Mouse (Mus musculus): ENCODE measurements around the gene Mras. TPM values are rescaled to one million over a fixed set of nuclear protein-coding genes. Genes with fewer than 3 reads are reported as not detected.

The Mras gene
- polyA plus RNA-seq, 1 experiment from 2014 or later, result 57.9 TPM

DNA sequence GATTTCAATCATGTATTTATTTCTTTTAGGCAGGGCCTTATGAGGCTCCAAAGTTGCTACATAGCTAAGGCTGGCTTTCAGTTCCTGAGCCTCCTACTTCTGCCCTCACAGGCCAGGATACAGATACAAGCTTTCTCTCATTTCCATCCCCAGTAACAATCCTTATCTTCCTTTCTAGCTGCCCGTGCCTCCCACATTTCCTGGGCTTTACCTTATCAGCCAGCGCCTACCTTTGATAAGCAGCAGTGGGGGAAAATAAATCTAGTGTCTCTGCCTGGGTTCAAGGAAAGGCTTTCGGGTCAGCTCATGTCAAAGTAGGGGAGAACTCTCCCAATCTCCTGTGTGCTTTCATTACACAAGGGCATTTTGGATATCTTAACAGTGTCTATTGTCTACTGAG is 95.6 kb downstream of the Mras start:
- Histone ChIP-seq H3K4me3 (ENCODE audit: low read depth, low read length) (no peak overlapping the region), H3K9me3 (ENCODE audit: control insufficient read depth, low read length) (no peaks in the 10 kb centered on the region), H3K9ac (replicated peaks; ENCODE audit: low read depth, low read length) (no peak overlapping the region), H3K4me1 (ENCODE audit: control insufficient read depth, insufficient read depth, low read length) (no peaks in the 10 kb centered on the region), H3K36me3 (ENCODE audit: control insufficient read depth, insufficient read depth, low read length) (no peaks in the 10 kb centered on the region), H3K4me2 (ENCODE audit: low read depth, low read length) (no peak overlapping the region), H3K27ac (ENCODE audit: low read depth, low read length) (no peak overlapping the region), H3K27me3 (ENCODE audit: control insufficient read depth, insufficient read depth, low read length) (no peaks in the 10 kb centered on the region)
- WGBS, result 86% methylated on average over 3 of the region's 3 CpGs
- ATAC-seq (ENCODE audit: low read depth), result no peak

DNA sequence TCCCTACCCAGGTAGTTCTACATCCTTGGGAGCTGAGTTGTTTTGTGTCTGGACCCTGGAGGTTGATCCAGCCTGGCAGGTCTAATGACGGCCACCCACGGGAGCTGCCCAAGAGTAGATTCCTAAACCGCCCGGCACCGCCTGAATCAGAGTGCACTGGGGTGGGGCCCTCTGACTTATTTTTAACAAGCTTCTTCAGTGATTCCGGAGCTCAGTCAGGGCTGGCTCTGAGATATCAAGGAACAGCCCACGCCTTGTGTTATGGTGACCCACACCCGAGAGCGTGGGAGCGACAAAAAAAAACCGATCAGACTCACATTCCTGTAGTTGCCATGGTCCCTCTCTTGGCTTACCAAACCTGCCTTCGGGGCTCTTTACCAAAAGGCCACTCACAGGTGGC is 97.1 kb downstream of the Mras start:
- Histone ChIP-seq H3K4me3 (ENCODE audit: low read depth, low read length) (no peak overlapping the region), H3K27ac (ENCODE audit: low read depth, low read length) (no peak overlapping the region), H3K27me3 (ENCODE audit: control insufficient read depth, insufficient read depth, low read length) (no peaks in the 10 kb centered on the region), H3K4me2 (ENCODE audit: low read depth, low read length) (no peak overlapping the region), H3K36me3 (ENCODE audit: control insufficient read depth, insufficient read depth, low read length) (no peaks in the 10 kb centered on the region), H3K4me1 (ENCODE audit: control insufficient read depth, insufficient read depth, low read length) (no peaks in the 10 kb centered on the region), H3K9ac (replicated peaks; ENCODE audit: low read depth, low read length) (no peak overlapping the region), H3K9me3 (ENCODE audit: control insufficient read depth, low read length) (no peaks in the 10 kb centered on the region)
- no peak for ATAC-seq (ENCODE audit: low read depth)
- WGBS, result 78% methylated on average over 12 of the region's 12 CpGs

DNA sequence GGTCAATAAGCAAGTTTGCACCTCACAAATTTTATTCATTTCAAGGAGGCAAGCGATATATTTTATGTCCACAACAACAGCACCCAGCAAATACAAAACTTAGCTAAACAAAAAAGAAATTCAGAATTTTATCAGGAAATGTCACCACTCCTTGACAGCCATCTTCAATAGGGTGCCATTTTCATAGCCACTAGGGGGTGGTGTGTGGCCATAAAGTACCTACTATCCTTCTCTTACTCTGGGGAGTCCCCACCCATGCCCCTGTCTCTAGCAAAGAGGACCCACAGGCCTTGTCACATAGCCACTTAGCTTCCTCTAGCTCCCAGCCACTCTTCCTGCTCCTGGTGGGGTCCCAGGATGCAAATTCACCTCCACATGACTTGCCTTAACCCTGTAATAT is 98.0 kb downstream of the Mras start:
- Histone ChIP-seq H3K27me3 (ENCODE audit: control insufficient read depth, insufficient read depth, low read length) (no peaks in the 10 kb centered on the region), H3K4me1 (ENCODE audit: control insufficient read depth, insufficient read depth, low read length) (no peaks in the 10 kb centered on the region), H3K9me3 (ENCODE audit: control insufficient read depth, low read length) (no peaks in the 10 kb centered on the region), H3K36me3 (ENCODE audit: control insufficient read depth, insufficient read depth, low read length) (no peaks in the 10 kb centered on the region), H3K9ac (replicated peaks; ENCODE audit: low read depth, low read length) (no peak overlapping the region), H3K4me2 (ENCODE audit: low read depth, low read length) (no peak overlapping the region), H3K27ac (ENCODE audit: low read depth, low read length) (no peak overlapping the region), H3K4me3 (ENCODE audit: low read depth, low read length) (no peak overlapping the region)
- ATAC-seq (ENCODE audit: low read depth), result no peak
- WGBS, result 92% methylated on average over 1 of the region's 1 CpGs

DNA sequence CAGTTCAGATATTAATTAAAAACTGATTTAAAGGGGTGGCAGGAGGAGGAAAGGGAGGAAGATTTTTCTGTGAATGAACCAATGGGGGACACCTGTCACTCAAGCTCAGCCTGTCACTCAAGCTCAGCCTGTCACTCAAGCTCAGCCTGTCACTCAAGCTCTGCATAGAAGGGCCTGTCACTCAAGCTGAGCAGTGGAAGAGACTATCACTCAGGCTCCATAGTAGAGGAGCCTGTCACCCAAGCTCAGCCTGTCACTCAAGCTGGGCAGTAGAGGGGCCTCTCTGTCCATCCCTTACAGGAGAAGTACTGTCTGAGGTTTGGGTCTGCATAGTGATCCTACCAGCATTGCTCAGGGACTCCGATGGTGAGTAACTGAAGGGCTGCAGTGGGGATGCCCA is 98.9 kb downstream of the Mras start:
- WGBS, result 93% methylated on average over 1 of the region's 1 CpGs
- no peaks in the 10 kb centered on the region for H3K9me3 ChIP-seq (ENCODE audit: control insufficient read depth, low read length)
- H3K4me1 ChIP-seq (ENCODE audit: control insufficient read depth, insufficient read depth, low read length), result no peaks in the 10 kb centered on the region
- no peak overlapping the region for H3K27ac ChIP-seq (ENCODE audit: low read depth, low read length)
- H3K27me3 ChIP-seq (ENCODE audit: control insufficient read depth, insufficient read depth, low read length), result no peaks in the 10 kb centered on the region
- H3K9ac ChIP-seq (replicated peaks; ENCODE audit: low read depth, low read length), result no peak overlapping the region
- H3K4me2 ChIP-seq (ENCODE audit: low read depth, low read length), result no peak overlapping the region
- H3K4me3 ChIP-seq (ENCODE audit: low read depth, low read length), result no peak overlapping the region
- ATAC-seq (ENCODE audit: low read depth), result no peak
- no peaks in the 10 kb centered on the region for H3K36me3 ChIP-seq (ENCODE audit: control insufficient read depth, insufficient read depth, low read length)

DNA sequence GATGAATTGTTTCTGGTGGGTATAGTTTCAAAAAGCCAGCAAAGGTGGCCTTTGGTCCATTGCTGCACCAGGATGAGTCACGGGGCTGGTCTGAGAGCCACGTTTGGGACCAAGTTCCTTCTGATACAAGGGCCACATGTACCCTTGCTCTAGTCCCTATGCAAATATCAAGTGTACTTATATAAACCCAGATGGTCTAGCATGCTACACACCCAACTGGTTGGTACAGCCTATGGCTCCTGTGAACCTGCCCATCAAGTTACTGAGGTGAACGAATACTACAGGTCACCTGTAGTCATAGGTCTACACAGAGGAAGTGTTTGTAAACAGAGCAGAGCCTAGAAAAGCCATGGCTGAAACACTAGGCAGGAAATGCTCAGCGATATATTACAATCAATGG is 100.6 kb downstream of the Mras start:
- no peak for ATAC-seq (ENCODE audit: low read depth)
- no peak overlapping the region for H3K4me3 ChIP-seq (ENCODE audit: low read depth, low read length)
- no peak overlapping the region for H3K4me2 ChIP-seq (ENCODE audit: low read depth, low read length)
- no peak overlapping the region for H3K9ac ChIP-seq (replicated peaks; ENCODE audit: low read depth, low read length)
- H3K4me1 ChIP-seq (ENCODE audit: control insufficient read depth, insufficient read depth, low read length), result no peaks in the 10 kb centered on the region
- 86% methylated on average over 4 of the region's 4 CpGs for WGBS
- H3K27me3 ChIP-seq (ENCODE audit: control insufficient read depth, insufficient read depth, low read length), result no peaks in the 10 kb centered on the region
- H3K9me3 ChIP-seq (ENCODE audit: control insufficient read depth, low read length), result no peaks in the 10 kb centered on the region
- no peak overlapping the region for H3K27ac ChIP-seq (ENCODE audit: low read depth, low read length)
- H3K36me3 ChIP-seq (ENCODE audit: control insufficient read depth, insufficient read depth, low read length), result no peaks in the 10 kb centered on the region

Other genes starting within 250 kb of the Mras start
- gene Faiml, start 200.1 kb downstream of the Mras start, polyA plus RNA-seq (2014; fragmentation: Nextera tagmentation; extraction: Ambion mirVana), result not detected in 2 replicates
- 56.1 and 62.1 TPM in 2 replicates for gene Cep70, start 194.0 kb downstream of the Mras start, polyA plus RNA-seq (2014; fragmentation: Nextera tagmentation; extraction: Ambion mirVana)
- 0.46 and 0.93 TPM in 2 replicates for gene Esyt3, start 78.8 kb downstream of the Mras start, polyA plus RNA-seq (2014; fragmentation: Nextera tagmentation; extraction: Ambion mirVana)
- gene Nme9, start 14.1 kb upstream of the Mras start, polyA plus RNA-seq (2014; fragmentation: Nextera tagmentation; extraction: Ambion mirVana), result not detected in 2 replicates
- gene Armc8, start 131.5 kb upstream of the Mras start, polyA plus RNA-seq (2014; fragmentation: Nextera tagmentation; extraction: Ambion mirVana), result 86.4 and 88.8 TPM in 2 replicates
- 22.8 and 23.4 TPM in 2 replicates for gene Dbr1, start 138.4 kb upstream of the Mras start, polyA plus RNA-seq (2014; fragmentation: Nextera tagmentation; extraction: Ambion mirVana)
- gene A4gnt, start 175.1 kb upstream of the Mras start, polyA plus RNA-seq (2014; fragmentation: Nextera tagmentation; extraction: Ambion mirVana), result not detected in 2 replicates
- 8.2 and 9.0 TPM in 2 replicates for gene Dzip1l, start 192.1 kb upstream of the Mras start, polyA plus RNA-seq (2014; fragmentation: Nextera tagmentation; extraction: Ambion mirVana)

Measured in neural tube, embryonic 14.5 days (tissue).